Mouse (Mus musculus) sigmoid colon, adult 10 weeks (tissue): ENCODE results near the gene Olfr301. TPM values are rescaled to one million over a fixed set of nuclear protein-coding genes. Genes with fewer than 3 reads are reported as not detected.

ENCODE experiments used
- polyA plus RNA-seq: library from polyadenylated mRNA; stranded (reverse); fragments of 350-450 nt; fragmentation: Illumina TruSeq; extraction: RNeasy Lipid Tissue Mini Kit (QIAGEN cat#74804); gene quantifications from one replicate; pipeline ENCODE4 v1.2.3, GENCODE M21; 2014; ENCODE audit warnings: low read depth, low replicate concordance

The Olfr301 gene
- polyA plus RNA-seq = not detected

DNA sequence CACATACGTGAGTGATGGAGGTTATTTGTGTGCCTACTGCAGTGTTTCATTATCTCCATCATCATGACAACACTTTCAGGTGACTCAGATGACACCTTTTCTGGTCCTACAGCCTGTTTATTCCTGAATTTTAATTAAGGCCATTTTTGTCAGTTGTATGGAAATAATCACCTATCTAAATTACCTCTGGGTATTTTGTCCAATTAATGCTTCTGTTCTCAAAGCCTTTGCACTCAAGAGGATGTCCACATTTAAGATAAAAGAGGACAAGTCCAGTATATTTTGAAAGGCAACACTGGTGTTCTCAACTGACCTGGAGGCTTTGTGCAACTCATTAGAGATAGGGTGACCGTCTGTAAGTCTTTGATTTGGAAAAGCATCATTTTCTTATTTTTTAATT lies at the start of gene Olfr301:
Olfr301 (plus strand) TSS at position 301 of the 400 bp plus-strand sequence.

DNA sequence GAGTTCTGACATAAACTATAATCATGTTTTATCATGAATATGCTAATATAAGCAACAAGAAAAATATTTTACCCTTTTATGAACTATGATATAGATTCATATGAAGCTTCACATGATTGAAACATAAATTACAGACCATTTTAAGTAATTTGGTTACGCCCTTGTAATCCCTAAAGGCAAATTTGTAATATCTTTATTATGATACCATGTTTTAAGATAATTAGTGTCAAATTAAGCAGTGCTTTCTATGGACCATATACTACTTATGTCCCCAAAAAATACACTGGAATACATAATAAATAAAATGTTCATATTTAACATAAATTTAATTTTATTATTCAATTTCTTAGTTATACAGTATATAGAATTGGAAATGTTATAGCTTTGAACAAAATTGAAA lies 36.8 kb upstream of the Olfr301 start, which contains the start of gene Olfr305:
Olfr305 (minus strand) TSS at position 101 of the 400 bp plus-strand sequence.

DNA sequence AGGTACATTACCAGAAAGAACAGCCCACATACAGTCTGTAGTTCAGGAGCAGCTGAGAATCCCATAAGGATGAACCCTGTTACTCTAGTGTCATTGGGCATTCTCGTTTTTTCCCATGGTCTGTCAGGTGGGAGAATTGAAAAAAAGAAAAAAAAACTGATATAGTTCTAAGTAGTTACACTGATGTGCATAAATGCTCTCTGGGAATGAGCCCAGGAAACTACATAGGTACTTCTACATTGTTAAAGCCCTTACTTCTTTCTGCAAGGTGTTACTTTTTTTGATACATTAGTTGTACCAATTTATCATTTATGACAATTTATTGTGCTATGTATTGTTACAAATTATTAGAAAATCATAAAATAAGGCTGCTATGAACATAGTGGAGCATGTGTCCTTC lies 17.1 kb upstream of the Olfr301 start, which contains the start of gene Olfr304:
Olfr304 (minus strand) TSS at position 101 of the 400 bp plus-strand sequence.

DNA sequence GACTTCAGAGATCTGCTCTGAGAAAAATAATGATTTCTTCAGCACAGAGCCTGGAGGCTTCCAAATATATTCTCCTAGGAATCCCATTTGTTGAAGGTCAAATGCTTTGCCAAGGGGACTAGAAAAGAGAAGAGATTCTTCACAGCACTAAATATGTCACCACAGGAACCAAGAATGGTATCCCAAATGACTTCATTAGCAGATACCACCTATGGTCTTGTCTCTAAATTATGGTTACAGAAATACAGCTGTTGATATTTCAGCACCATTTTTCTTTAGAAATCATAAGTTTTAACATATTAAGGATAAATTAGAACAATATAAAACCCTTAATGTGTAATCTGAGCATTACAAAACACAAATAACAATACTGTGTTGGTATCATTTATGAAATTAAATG lies 6.0 kb upstream of the Olfr301 start, which contains the start of gene Olfr303:
Olfr303 (minus strand) TSS at position 101 of the 400 bp plus-strand sequence.

DNA sequence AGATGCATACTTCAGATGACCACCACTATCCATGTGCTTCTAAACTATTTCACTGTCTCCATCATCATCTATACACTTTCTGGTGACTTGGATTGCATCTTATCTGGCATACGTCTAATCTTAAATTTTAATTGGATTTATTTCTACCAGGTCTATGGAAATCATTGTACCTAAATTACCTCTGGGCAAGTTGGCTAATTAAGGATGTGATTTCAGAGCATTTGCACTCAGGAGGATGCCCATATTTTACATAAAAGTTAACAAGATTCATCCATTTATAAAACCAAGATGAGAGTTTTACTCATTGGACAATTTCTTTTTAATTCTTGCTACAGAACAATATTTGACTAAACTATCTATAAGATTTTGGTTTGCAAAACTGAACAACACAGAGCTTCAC lies 56.0 kb downstream of the Olfr301 start, which contains the start of gene Olfr299:
Olfr299 (plus strand) TSS at position 301 of the 400 bp plus-strand sequence.

Other genes starting within 250 kb of the Olfr301 start
- gene Vmn2r75, start 232.1 kb upstream of the Olfr301 start, polyA plus RNA-seq = not detected
- not detected for gene Vmn2r76, start 157.5 kb upstream of the Olfr301 start, polyA plus RNA-seq
- gene Olfr310, start 126.7 kb upstream of the Olfr301 start, polyA plus RNA-seq = not detected
- gene Olfr309, start 90.1 kb upstream of the Olfr301 start, polyA plus RNA-seq = not detected
- gene Olfr308, start 78.2 kb upstream of the Olfr301 start, polyA plus RNA-seq = not detected
- gene Olfr307, start 66.3 kb upstream of the Olfr301 start, polyA plus RNA-seq = not detected
- gene Olfr305, start 36.9 kb upstream of the Olfr301 start, polyA plus RNA-seq = not detected
- not detected for gene Olfr304, start 17.2 kb upstream of the Olfr301 start, polyA plus RNA-seq
- not detected for gene Olfr303, start 6.1 kb upstream of the Olfr301 start, polyA plus RNA-seq
- not detected for gene Olfr299, start 56.1 kb downstream of the Olfr301 start, polyA plus RNA-seq
- not detected for gene Olfr298, start 88.6 kb downstream of the Olfr301 start, polyA plus RNA-seq
- not detected for gene Olfr297, start 116.1 kb downstream of the Olfr301 start, polyA plus RNA-seq
- gene Olfr295, start 180.0 kb downstream of the Olfr301 start, polyA plus RNA-seq = not detected
- gene Olfr294, start 212.8 kb downstream of the Olfr301 start, polyA plus RNA-seq = not detected
- gene Olfr293, start 245.2 kb downstream of the Olfr301 start, polyA plus RNA-seq = not detected